Mouse (Mus musculus): Measurements from ENCODE around the gene Rcor3.

Rcor3 gene

GRCm38 (mm10) chr1:192094451-192095170 lies 43.3 kb downstream of the Rcor3 start:
- no peak for DNase-seq (ENCODE audit: low read depth, low spot score)

GRCm38 (mm10) chr1:192092879-192093660 lies 44.8 kb downstream of the Rcor3 start:
- peak; percentile 58 for DNase-seq (ENCODE audit: low read depth, low spot score)

DNA sequence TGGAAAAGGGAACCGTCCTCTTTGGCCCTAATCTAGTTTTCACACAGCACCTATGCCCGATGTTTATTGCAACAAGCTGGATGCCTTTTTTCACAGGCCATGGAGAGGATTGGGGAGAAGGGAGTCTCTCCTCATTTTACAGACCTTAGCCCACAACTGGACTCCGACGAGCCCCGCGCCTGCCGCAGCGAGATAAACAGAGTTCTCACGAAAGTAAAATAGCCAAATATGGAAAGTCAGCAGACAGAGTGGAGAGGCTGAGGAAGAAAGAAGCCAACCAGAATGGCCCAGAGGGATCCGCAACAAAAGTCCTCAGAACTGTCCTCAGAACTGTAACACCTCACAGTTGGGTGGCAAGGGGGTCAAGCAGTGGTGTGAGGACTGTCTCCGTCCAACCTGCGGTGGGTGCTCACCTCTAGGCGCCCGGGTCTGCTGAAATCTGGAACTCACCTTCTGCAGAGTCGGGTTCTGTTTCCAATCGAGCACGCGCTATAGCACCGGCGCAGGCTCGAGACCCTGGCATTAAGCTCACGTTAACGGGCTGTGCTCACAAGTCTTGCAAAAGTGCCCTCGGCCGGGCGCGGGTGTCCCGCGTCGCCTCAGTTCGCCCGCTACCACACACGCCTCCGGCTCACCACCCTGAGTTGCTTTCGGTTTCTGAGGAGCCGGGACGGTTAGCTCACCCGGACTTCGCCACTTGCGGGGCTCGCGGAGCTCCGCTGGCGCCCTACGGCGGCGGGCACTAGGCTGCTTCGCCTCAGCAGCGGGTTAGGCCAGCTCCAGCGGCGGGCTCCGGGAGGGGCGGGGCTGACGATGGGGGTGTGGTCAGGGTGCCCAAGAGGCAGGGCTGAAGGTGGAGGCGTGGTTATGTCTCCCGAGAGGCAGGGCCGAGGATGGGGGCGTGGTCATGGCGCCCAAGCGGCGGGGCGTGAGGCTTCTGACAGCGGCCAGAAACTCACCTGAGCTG lies 45.8 kb downstream of the Rcor3 start, which contains the start of gene Traf5:
Traf5 (minus strand) TSS at position 754 of the 967 bp plus-strand sequence.
- peak; percentile 71 for DNase-seq (ENCODE audit: low read depth, low spot score)

- no peak for DNase-seq (ENCODE audit: low read depth, low spot score)
These were observed 46.9 kb downstream of the Rcor3 start for GRCm38 (mm10) chr1:192090689-192091567.

DNA sequence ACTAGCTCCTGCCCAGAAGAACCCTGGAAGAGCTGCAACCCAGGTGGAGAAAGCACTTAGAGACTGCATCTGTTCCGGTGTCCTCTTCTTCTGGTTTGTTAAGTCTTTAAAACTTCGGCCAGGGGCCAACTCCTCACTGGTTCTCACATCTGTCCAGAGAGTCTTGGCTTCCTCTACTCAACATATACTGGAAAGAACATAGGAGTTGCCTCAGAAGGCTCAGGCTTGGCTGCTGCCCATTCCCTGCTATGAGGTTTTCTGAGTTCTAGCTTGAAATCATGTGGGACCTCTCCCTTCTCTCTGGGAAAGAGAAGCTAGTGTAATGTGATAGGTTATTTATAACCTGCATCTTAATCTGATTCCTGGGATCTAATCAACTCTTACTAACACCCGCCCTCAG lies 47.6 kb downstream of the Rcor3 start:
- no peak for DNase-seq (ENCODE audit: low read depth, low spot score)

DNA sequence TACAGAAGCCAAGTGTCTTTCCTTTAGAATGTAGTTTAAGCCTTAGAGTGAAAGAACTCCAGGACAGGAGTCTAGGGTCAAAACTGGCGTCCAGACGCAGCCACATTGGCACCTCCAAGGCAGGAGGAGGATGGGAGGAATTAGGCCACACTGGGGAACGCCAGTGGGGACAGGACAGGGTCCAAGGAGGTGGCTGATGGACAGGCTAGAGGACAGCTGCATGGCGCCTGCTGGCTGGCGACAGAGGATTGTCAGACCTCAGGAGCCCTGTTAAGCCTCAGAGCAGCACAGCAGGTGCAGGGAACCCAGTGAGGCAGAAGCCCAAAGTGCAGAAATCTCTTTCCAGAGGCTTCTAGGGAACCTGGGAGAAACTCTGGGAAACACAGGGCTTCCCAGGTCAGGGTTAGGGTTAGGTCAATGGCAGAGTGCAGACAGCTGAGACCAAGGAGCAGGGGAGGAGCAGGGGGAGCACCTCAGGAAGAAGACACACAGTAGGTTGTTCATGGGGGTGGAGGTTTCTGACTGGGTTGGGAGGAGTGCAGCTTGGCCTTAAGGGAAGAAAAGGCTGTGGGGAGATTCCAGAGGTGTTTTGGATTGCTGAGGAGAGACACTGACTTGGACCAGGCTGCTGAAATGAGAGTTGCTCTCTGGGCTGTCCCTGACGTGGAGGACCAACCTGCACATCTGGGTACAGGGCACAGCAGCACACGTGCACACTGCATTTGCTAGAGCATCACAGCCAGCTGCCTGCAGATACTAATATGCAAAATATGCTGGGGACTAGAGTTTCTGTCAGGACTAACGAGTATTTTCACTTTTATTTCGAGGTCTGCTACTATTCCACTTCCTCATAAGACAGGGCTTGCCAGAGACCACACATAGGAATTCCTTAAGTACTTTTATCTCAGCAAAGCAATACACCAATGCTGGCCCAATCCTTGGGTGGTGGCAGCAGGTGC lies 48.4 kb downstream of the Rcor3 start:
- DNase-seq (ENCODE audit: low read depth, low spot score), result no peak

DNA sequence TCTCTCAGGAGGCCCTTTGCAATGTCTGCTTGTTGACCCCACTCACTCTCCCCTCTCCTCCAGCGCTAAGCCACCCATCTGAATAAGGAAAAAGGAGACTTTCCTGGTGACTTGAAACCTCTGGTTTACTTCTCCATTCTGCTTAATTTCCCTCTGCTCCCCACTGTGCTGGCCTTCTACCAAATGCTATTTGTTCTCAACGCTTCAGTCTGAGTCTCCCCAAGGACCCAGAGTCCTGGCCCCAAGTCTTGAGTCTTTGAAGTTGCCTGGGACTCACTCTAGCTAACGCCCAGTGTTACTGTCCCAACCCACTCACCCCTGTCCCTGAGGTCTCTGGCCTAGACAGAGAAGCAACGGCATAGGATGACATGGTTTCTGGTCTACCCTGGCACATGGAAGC lies 49.9 kb downstream of the Rcor3 start:
- no peak for DNase-seq (ENCODE audit: low read depth, low spot score)

- DNase-seq (ENCODE audit: low read depth, low spot score), result no peak
These were observed 50.8 kb downstream of the Rcor3 start for GRCm38 (mm10) chr1:192087098-192087497.

DNA sequence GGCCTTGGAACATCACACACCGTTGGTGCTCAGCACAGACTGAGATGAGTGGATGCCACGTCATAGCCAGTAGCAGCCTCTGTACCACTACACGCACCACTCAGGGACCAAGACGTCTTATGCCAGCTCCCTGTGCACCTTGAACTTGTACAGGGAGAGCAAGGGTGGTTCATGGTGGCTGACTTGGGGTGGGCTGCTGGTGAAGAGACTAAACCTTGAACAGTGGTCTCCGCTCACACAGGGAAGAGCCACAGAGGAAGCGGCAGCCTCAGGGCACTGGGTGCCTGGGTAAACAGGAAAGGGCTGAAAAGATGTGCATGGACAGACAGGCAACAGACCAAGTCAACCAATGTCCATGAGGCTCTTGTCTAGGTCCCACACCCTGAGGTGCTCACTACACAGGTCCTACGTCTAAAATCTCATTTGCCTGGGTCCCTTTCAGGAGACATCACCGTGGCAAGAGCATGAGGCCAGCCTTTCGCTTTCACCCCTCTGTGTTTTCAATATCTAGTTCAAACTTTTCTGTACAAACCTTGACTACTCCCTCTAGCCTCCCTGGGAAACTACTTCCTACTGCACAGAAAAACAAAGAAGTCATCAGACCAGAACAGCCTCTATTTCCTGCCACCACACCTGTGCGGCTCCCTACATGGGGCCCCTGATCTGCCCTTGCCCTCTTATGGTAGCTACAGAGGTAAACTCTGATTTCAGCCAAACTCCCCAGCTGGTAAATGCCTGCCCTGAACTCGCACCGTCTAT lies 51.4 kb downstream of the Rcor3 start:
- DNase-seq (ENCODE audit: low read depth, low spot score), result no peak

GRCm38 (mm10) chr1:192085218-192085617 lies 52.6 kb downstream of the Rcor3 start:
- no peak for DNase-seq (ENCODE audit: low read depth, low spot score)

DNA sequence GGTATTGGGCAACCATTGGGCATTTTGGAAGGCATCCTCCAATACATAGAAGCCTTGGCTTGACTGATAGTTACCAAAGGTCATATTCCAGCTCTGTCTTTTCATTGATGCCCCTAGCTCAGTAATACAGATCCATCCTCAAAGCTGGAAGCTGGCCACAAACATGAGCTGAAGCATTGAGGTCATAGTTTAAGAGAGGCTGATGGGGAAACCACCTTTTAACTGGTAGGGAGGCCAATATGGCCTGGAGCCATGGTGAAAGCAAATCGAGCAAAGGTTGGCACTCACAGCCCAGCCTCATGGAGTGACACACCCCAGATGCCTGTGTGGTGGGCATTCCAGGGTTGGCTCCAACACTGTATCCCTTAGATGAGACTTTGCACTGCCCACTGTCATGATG lies 55.2 kb downstream of the Rcor3 start:
- no peak for DNase-seq (ENCODE audit: low read depth, low spot score)

DNA sequence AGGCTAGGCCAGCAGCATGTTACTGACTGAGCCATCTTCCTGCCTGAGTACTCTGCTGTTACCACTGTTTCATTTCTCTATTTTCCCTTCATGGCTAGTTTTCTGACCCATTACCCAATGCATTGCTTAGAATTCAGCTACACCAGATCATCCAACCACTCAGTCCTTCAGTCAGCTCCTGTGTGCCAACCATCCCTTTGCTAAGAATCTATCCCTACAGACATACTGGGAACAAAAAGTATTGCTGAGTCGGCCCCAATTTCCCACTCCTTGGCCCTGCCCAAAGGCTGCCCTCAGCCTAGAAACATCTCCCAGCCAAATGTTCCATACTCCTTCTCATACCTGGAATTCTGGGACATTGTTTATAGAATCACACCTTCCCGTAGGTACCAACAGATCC lies 56.7 kb downstream of the Rcor3 start:
- DNase-seq (ENCODE audit: low read depth, low spot score), result no peak

GRCm38 (mm10) chr1:192079121-192079520 lies 58.7 kb downstream of the Rcor3 start:
- DNase-seq (ENCODE audit: low read depth, low spot score), result no peak

DNA sequence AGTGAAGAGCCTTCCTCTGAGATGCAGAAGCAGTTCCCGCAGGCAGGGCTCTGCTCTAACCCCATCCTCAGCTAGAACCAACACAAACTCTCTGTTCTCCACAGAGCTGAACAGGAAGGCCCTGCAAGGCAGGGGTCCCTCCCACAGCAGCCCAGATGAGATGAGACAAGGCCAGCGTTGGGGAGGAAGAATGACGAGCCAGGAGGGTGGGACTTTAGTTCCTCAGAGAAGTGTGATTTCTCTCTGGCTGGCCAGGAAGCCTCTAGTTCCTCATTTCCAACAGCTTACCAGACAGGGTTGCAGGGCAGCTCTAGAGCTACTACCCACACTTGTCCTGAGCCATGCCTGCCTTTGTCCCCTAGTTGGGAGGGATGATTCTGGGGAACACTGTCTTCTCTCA lies 59.5 kb downstream of the Rcor3 start:
- DNase-seq (ENCODE audit: low read depth, low spot score), result no peak

GRCm38 (mm10) chr1:192076796-192077535 lies 60.9 kb downstream of the Rcor3 start:
- DNase-seq (ENCODE audit: low read depth, low spot score), result no peak

- no peak for DNase-seq (ENCODE audit: low read depth, low spot score)
These were observed 61.8 kb downstream of the Rcor3 start for GRCm38 (mm10) chr1:192076101-192076500.

- DNase-seq (ENCODE audit: low read depth, low spot score), result no peak
These were observed 63.0 kb downstream of the Rcor3 start for GRCm38 (mm10) chr1:192074824-192075223.

GRCm38 (mm10) chr1:192072426-192072825 lies 65.4 kb downstream of the Rcor3 start:
- no peak for DNase-seq (ENCODE audit: low read depth, low spot score)
